Mouse (Mus musculus) thymus, adult 2 months (tissue): ENCODE results near the gene Preb.

ENCODE experiments used
- CTCF ChIP-seq: fragments of 200-500 bp; IDR thresholded peaks from 2 replicates; pipeline ENCODE4 v1.5.1; 2012; ENCODE audit warnings: mild to moderate bottlenecking, control low read depth, low read length, moderate library complexity, borderline replicate concordance; ENCODE audit not compliant: control insufficient read depth, poor library complexity, insufficient read depth; ENCODE audit errors: extremely low read depth
- POLR2A ChIP-seq: fragments of 200-500 bp; IDR thresholded peaks from 2 replicates; pipeline ENCODE4 v1.6.1; 2012; ENCODE audit warnings: mild to moderate bottlenecking, low read length, control low read depth, moderate library complexity; ENCODE audit not compliant: control insufficient read depth, poor library complexity, insufficient read depth; ENCODE audit errors: extremely low read depth

- no peak for TF ChIP-seq POLR2A
- no peak for TF ChIP-seq CTCF
Measured at GRCm38 (mm10) chr5:30933705-30934104, 26.5 kb downstream of the Preb start.
